Comparison of ENCODE assay signal across 16 mouse cellular contexts in the genomic region with DNA sequence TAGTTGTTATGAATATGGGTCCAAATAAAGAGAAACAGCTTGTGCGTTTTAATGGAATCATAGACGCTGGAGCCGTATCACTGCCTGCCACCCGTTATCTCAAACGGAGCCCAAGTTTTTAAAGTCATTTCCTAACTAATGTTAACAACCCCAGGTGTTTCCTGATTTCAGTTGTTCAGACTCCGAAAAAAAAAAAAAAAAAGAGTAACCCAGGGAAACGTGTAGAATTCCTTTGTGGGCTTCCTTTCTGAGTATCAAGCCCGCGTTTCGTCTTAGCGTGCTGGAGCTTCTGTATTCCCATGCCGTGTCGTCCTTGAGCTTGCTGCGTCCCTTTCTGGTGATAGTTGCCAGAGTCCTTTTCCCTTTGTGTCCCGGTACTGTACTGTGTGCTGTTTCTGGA. TPM values are rescaled to one million over a fixed set of nuclear protein-coding genes. Genes with fewer than 3 reads are reported as not detected.
DNase-seq lines count a peak whose midpoint lies in the region; ATAC-seq and TF ChIP-seq lines count a peak whose summit lies in the region.
"Had no signal": no experiment of that assay in that cellular context is flagged by ENCODE, and none has a peak within 500 bp of the region (broad histone marks: within the 10 kb centered on the region; RNA-seq: fewer than 3 reads in every experiment).

No protein-coding gene starts in this region.

- H3K27ac ChIP-seq in gastrocnemius, adult 2 months, result peak overlapping the region; percentile 70
- H3K27ac ChIP-seq in thymus, adult 2 months (ENCODE audit: control insufficient read depth, insufficient read depth, low read length), result peak overlapping the region; percentile 22; the same call in 1 of the 2 replicates
- H3K27ac ChIP-seq in limb, embryonic 12.5 days, result no peak overlapping the region
- H3K27ac ChIP-seq: embryonic facial prominence, embryonic 12.5 days; forebrain, embryonic 15.5 days; midbrain, embryonic 13.5 days; neural tube, embryonic 15.5 days had no signal

- 0 out of 2 replicates have a peak overlapping the region, but pooled peaks have one; percentile 10 for H3K4me2 ChIP-seq in limb, embryonic 12.5 days
- H3K4me2 ChIP-seq: embryonic facial prominence, embryonic 12.5 days; forebrain, embryonic 15.5 days; midbrain, embryonic 13.5 days; neural tube, embryonic 15.5 days had no signal

- no peak overlapping the region for H3K9ac ChIP-seq in limb, embryonic 12.5 days (replicated peaks)
- H3K9ac ChIP-seq: embryonic facial prominence, embryonic 12.5 days; forebrain, embryonic 15.5 days; midbrain, embryonic 13.5 days; neural tube, embryonic 15.5 days had no signal

- no peak for DNase-seq in gastrocnemius, adult 2 months
- no peak for DNase-seq in gastrocnemius, postnatal 10 days
- DNase-seq in thymus, adult 2 months, result no peak
- no peak for DNase-seq in thymus, postnatal 10 days (ENCODE audit: low spot score in 2 of 2)
- DNase-seq in right cerebral cortex, postnatal 25 days, result no peak
- DNase-seq in retina, postnatal 1 day, result no peak
- DNase-seq: adrenal gland, postnatal 14 days; cerebellum, adult 11 months; thymus, postnatal 25 days had no signal

- TF ChIP-seq CTCF in gastrocnemius, adult 2 months (IDR thresholded peaks at IDR 0.05), result no peak
- TF ChIP-seq CTCF in thymus, adult 2 months (IDR thresholded peaks at IDR 0.05; ENCODE audit: borderline replicate concordance, control insufficient read depth, extremely low read depth, insufficient read depth, low read length, poor library complexity), result no peak

- no peak for TF ChIP-seq POLR2A in thymus, adult 2 months (IDR thresholded peaks at IDR 0.05; ENCODE audit: control insufficient read depth, extremely low read depth, insufficient read depth, low read length, poor library complexity)

- H3K9me3 ChIP-seq in limb, embryonic 12.5 days, result no peaks in the 10 kb centered on the region
- H3K9me3 ChIP-seq: embryonic facial prominence, embryonic 12.5 days; forebrain, embryonic 15.5 days; midbrain, embryonic 13.5 days; neural tube, embryonic 15.5 days had no signal

- ATAC-seq in limb, embryonic 12.5 days (ENCODE audit: insufficient number of reproducible peaks, insufficient read depth, low FRiP score, low TSS enrichment, low read depth), result no peak
- ATAC-seq in erythroid progenitor cell, adult 5-6 weeks (replicated peaks; ENCODE audit: low FRiP score, poor library complexity, severe bottlenecking), result no peak
- ATAC-seq: forebrain, embryonic 15.5 days; midbrain, embryonic 13.5 days had no signal

- H3K4me1 ChIP-seq in thymus, adult 2 months (replicated peaks; ENCODE audit: control insufficient read depth, insufficient read depth, low read length), result peaks cover 17% of the 10 kb centered on the region
- H3K4me1 ChIP-seq in limb, embryonic 12.5 days (replicated peaks), result 0 out of 2 replicates have a peak, but pooled peaks cover 4% of the 10 kb centered on the region
- H3K4me1 ChIP-seq: embryonic facial prominence, embryonic 12.5 days; forebrain, embryonic 15.5 days; midbrain, embryonic 13.5 days; neural tube, embryonic 15.5 days had no signal

- H3K27me3 ChIP-seq in thymus, adult 2 months (ENCODE audit: control insufficient read depth, insufficient read depth, low read length), result no peaks in the 10 kb centered on the region
- peaks cover 10% of the 10 kb centered on the region for H3K27me3 ChIP-seq in limb, embryonic 12.5 days
- H3K27me3 ChIP-seq: embryonic facial prominence, embryonic 12.5 days; forebrain, embryonic 15.5 days; midbrain, embryonic 13.5 days had no signal

- H3K4me3 ChIP-seq in gastrocnemius, adult 2 months, result peak overlapping the region; percentile 48
- H3K4me3 ChIP-seq in thymus, adult 2 months (ENCODE audit: control insufficient read depth, insufficient read depth, low read length), result peak overlapping the region; percentile 38
- H3K4me3 ChIP-seq in limb, embryonic 12.5 days (replicated peaks), result no peak overlapping the region
- H3K4me3 ChIP-seq: embryonic facial prominence, embryonic 12.5 days; forebrain, embryonic 15.5 days; midbrain, embryonic 13.5 days; neural tube, embryonic 15.5 days had no signal

- intact Hi-C loops in gastrocnemius, adult 2 months (cut with DNase I), result no loop called here

- H3K36me3 ChIP-seq in thymus, adult 2 months (ENCODE audit: control insufficient read depth, insufficient read depth, low read length), result no peaks in the 10 kb centered on the region
- H3K36me3 ChIP-seq in limb, embryonic 12.5 days, result no peaks in the 10 kb centered on the region
- H3K36me3 ChIP-seq: embryonic facial prominence, embryonic 12.5 days; forebrain, embryonic 15.5 days; midbrain, embryonic 13.5 days; neural tube, embryonic 15.5 days had no signal

- 8% methylated on average over 15 of the region's 15 CpGs for WGBS in thymus, adult 2 months
- 51% methylated on average over 15 of the region's 15 CpGs for WGBS in limb, embryonic 12.5 days

RNA-seq across cellular contexts. Expression of a gene that starts 10.0 kb away (rescaled TPM):
- total RNA-seq in gastrocnemius, adult 2 months (2021), result 1 to 10 TPM; 5.5 to 7.6 TPM
- total RNA-seq in gastrocnemius, postnatal 10 days (2021), result 10 to 100 TPM; 10.8 to 13.0 TPM
- polyA plus RNA-seq in thymus, adult 2 months (2012; rRNA removed), result 43.1 and 45.5 TPM in 2 replicates
- polyA plus RNA-seq in limb, embryonic 12.5 days (2016; fragmentation: Nextera tagmentation; extraction: Ambion mirVana), result 10.3 and 11.2 TPM in 2 replicates
- total RNA-seq in erythroid progenitor cell, adult 5-6 weeks (2015; ENCODE audit: low replicate concordance), result 2.5 and 5.0 TPM in 2 replicates
- 2.6 and 3.4 TPM in 2 replicates for total RNA-seq in erythroid progenitor cell, adult 5-6 weeks (2017; ENCODE audit: low replicate concordance)

RNA-seq across cellular contexts. Expression of a gene that starts 28.4 kb away (rescaled TPM):
- under 1 TPM; 0.26 to 0.50 TPM for total RNA-seq in gastrocnemius, adult 2 months (2021)
- 1 to 10 TPM; 1.2 to 1.4 TPM for total RNA-seq in gastrocnemius, postnatal 10 days (2021)
- 4.1 and 4.3 TPM in 2 replicates for polyA plus RNA-seq in thymus, adult 2 months (2012; rRNA removed)
- polyA plus RNA-seq in limb, embryonic 12.5 days (2016; fragmentation: Nextera tagmentation; extraction: Ambion mirVana), result 21.4 and 27.9 TPM in 2 replicates
- total RNA-seq in erythroid progenitor cell, adult 5-6 weeks (2015; ENCODE audit: low replicate concordance), result not detected in 2 replicates
- 0.51 TPM in 1 of 2 replicates, not detected in the other for total RNA-seq in erythroid progenitor cell, adult 5-6 weeks (2017; ENCODE audit: low replicate concordance)
- total RNA-seq: left cerebral cortex, postnatal 25 days had no signal
